Mouse (Mus musculus) R1 (cell line): Measurements from ENCODE around the gene Phb2.

ENCODE experiments used
- DNase-seq: peaks from one replicate; pipeline ENCODE4 v3.0.0-alpha.2; 2018; ENCODE audit warnings: low read depth, low spot score

Gene Phb2

GRCm38 (mm10) chr6:124746296-124746605, 34.1 kb downstream of the Phb2 start:
- DNase-seq = no peak

GRCm38 (mm10) chr6:124746654-124747632, 34.8 kb downstream of the Phb2 start:
- no peak for DNase-seq

- no peak for DNase-seq
These were observed 38.3 kb downstream of the Phb2 start for GRCm38 (mm10) chr6:124750405-124750804.

GRCm38 (mm10) chr6:124753861-124754260, 41.7 kb downstream of the Phb2 start:
- peak; percentile 67 for DNase-seq

- no peak for DNase-seq
These were observed 43.2 kb downstream of the Phb2 start for GRCm38 (mm10) chr6:124755306-124755705.

GRCm38 (mm10) chr6:124755831-124756595, 43.9 kb downstream of the Phb2 start, which contains the start of the genes Gm45234 and Atn1:
Gene Gm45234, minus strand, starts transcription at chr6:124756021.
Gene Atn1, minus strand, starts transcription at chr6:124756524.
- peak; percentile 83 for DNase-seq

- DNase-seq = peak; percentile 78
These were observed 44.7 kb downstream of the Phb2 start for GRCm38 (mm10) chr6:124756652-124757350.

GRCm38 (mm10) chr6:124757351-124757880, 45.3 kb downstream of the Phb2 start:
- no peak for DNase-seq

GRCm38 (mm10) chr6:124757909-124758848, 46.0 kb downstream of the Phb2 start:
- no peak for DNase-seq

GRCm38 (mm10) chr6:124758849-124759232, 46.7 kb downstream of the Phb2 start:
- no peak for DNase-seq

- DNase-seq = peak; percentile 94
These were observed 47.1 kb downstream of the Phb2 start for GRCm38 (mm10) chr6:124759259-124759658.

- DNase-seq = no peak
These were observed 53.8 kb downstream of the Phb2 start for GRCm38 (mm10) chr6:124765951-124766350.
